Mouse (Mus musculus) hindbrain, embryonic 16.5 days (tissue): ENCODE measurements around the gene H2-Eb1. TPM values are rescaled to one million over a fixed set of nuclear protein-coding genes. Genes with fewer than 3 reads are reported as not detected.
"Not testable (repeated sequence)": the region's sequence is repeated elsewhere in the genome, so short reads cannot be mapped to it uniquely, and the experiment has no call there.

Experiments used
- ATAC-seq: fragments of 200-750 bp; cut with Nextera tagmentation; 2 replicates; pipeline ENCODE4 v1.8.0; 2017; ENCODE audit warnings: moderate TSS enrichment, moderate library complexity
- H3K27ac ChIP-seq: fragments of 300-500 bp; sonication (generic); 2 replicates; pipeline ENCODE4 v1.5.1; 2014; ENCODE audit warnings: low read depth, mild to moderate bottlenecking, control low read depth, low read length, moderate library complexity
- H3K27me3 ChIP-seq: fragments of 300-500 bp; sonication (generic); replicated peaks from 2 replicates; pipeline ENCODE4 v1.6.1; 2014; ENCODE audit warnings: low read length; ENCODE audit not compliant: control insufficient read depth, insufficient read depth
- H3K36me3 ChIP-seq: fragments of 300-500 bp; sonication (generic); 2 replicates; pipeline ENCODE4 v1.6.1; 2014; ENCODE audit warnings: mild to moderate bottlenecking, low read length, moderate library complexity, mixed read lengths; ENCODE audit not compliant: control insufficient read depth, insufficient read depth
- H3K4me1 ChIP-seq: fragments of 300-500 bp; sonication (generic); 2 replicates; pipeline ENCODE4 v1.6.1; 2014; ENCODE audit warnings: low read depth, low read length; ENCODE audit not compliant: control insufficient read depth, insufficient read depth
- H3K4me2 ChIP-seq: fragments of 300-500 bp; sonication (generic); 2 replicates; pipeline ENCODE4 v1.6.1; 2014; ENCODE audit warnings: mild to moderate bottlenecking, low read length, control low read depth, moderate library complexity
- H3K4me3 ChIP-seq: fragments of 300-500 bp; sonication (generic); 2 replicates; pipeline ENCODE4 v1.5.1; 2014; ENCODE audit warnings: mild to moderate bottlenecking, low read length, control low read depth, moderate library complexity
- H3K9ac ChIP-seq: fragments of 300-500 bp; sonication (generic); 2 replicates; pipeline ENCODE4 v1.6.1; 2014; ENCODE audit warnings: low read depth, mild to moderate bottlenecking, control low read depth, low read length, moderate library complexity
- H3K9me3 ChIP-seq: fragments of 300-500 bp; sonication (generic); 2 replicates; pipeline ENCODE4 v1.6.1; 2014; ENCODE audit warnings: mild to moderate bottlenecking, low read length, moderate library complexity; ENCODE audit not compliant: control insufficient read depth
- WGBS: fragments of 180-500 bp; shearing (Covaris S2); extraction: QIAGEN DNeasy Blood & Tissue Kit; methylation state at CpG from one replicate; pipeline ENCODE4 v1.1.7; 2014; 5-methylcytosine and 5-hydroxymethylcytosine counted together
- polyA plus RNA-seq: library from polyadenylated mRNA; unstranded; fragments of >200 nt; fragmentation: Nextera tagmentation; extraction: Ambion mirVana; gene quantifications from 2 replicates; pipeline ENCODE4 v1.2.1, GENCODE M21; 2015

The H2-Eb1 gene
- polyA plus RNA-seq, 1 experiment from 2014 or later: 3.5 TPM

- Histone ChIP-seq H3K9me3 (no peaks in the 10 kb centered on the region), H3K36me3 (no peaks in the 10 kb centered on the region), H3K4me2 (no peak overlapping the region), H3K9ac (no peak overlapping the region), H3K4me1 (0 out of 2 replicates have a peak, but pooled peaks cover 2% of the 10 kb centered on the region), H3K27me3 (no peaks in the 10 kb centered on the region), H3K4me3 (no peak overlapping the region), H3K27ac (no peak overlapping the region)
- 88% methylated on average over 4 of the region's 4 CpGs for WGBS
- no peak for ATAC-seq
These were observed 2.5 kb downstream of the H2-Eb1 start for GRCm38 (mm10) chr17:34308161-34308560.

- 0 out of 2 replicates have a peak, but pooled peaks cover 2% of the 10 kb centered on the region for H3K4me1 ChIP-seq
- peak overlapping the region; percentile 70; the same call in 1 of the 2 replicates for H3K27ac ChIP-seq
- H3K9me3 ChIP-seq: no peaks in the 10 kb centered on the region
- whole genome bisulfite sequencing: 29% methylated on average over 10 of the region's 10 CpGs
- peak overlapping the region; percentile 74 for H3K9ac ChIP-seq
- H3K4me3 ChIP-seq: peak overlapping the region; percentile 55
- peak overlapping the region; percentile 67 for H3K4me2 ChIP-seq
- H3K36me3 ChIP-seq: no peaks in the 10 kb centered on the region
- no peaks in the 10 kb centered on the region for H3K27me3 ChIP-seq
- peak; percentile 19; the same call in 1 of the 2 replicates for ATAC-seq
These were observed 3.6 kb downstream of the H2-Eb1 start for GRCm38 (mm10) chr17:34309225-34309624.

GRCm38 (mm10) chr17:34309683-34310385 lies 4.2 kb downstream of the H2-Eb1 start:
- Histone ChIP-seq H3K36me3 (no peaks in the 10 kb centered on the region), H3K4me2 (peak overlapping the region; percentile 67), H3K4me1 (0 out of 2 replicates have a peak, but pooled peaks cover 2% of the 10 kb centered on the region), H3K27ac (peak overlapping the region; percentile 70), H3K27me3 (no peaks in the 10 kb centered on the region), H3K9ac (peak overlapping the region; percentile 74), H3K4me3 (peak overlapping the region; percentile 55), H3K9me3 (no peaks in the 10 kb centered on the region)
- WGBS: 21% methylated on average over 38 of the region's 38 CpGs
- peak; percentile 90 for ATAC-seq

GRCm38 (mm10) chr17:34310526-34310925 lies 4.9 kb downstream of the H2-Eb1 start:
- not testable (repeated sequence) for H3K9me3 ChIP-seq

GRCm38 (mm10) chr17:34312185-34312584 lies 6.5 kb downstream of the H2-Eb1 start:
- H3K4me2 ChIP-seq: no peak overlapping the region
- WGBS: 75% methylated on average over 1 of the region's 1 CpGs
- ATAC-seq: no peak

More at GRCm38 (mm10) chr17:34310526-34310925, 4.9 kb downstream of the H2-Eb1 start:
- H3K36me3 ChIP-seq, ATAC-seq, H3K27ac ChIP-seq, H3K4me2 ChIP-seq, H3K9ac ChIP-seq, H3K4me1 ChIP-seq, H3K4me3 ChIP-seq, H3K27me3 ChIP-seq: not testable (repeated sequence)
- WGBS: 82% methylated on average over 3 of the region's 3 CpGs

GRCm38 (mm10) chr17:34313393-34313792 lies 7.7 kb downstream of the H2-Eb1 start:
- WGBS: 39% methylated on average over 3 of the region's 3 CpGs
- H3K9ac ChIP-seq: no peak overlapping the region

More at GRCm38 (mm10) chr17:34312185-34312584, 6.5 kb downstream of the H2-Eb1 start:
- Histone ChIP-seq H3K9me3 (no peaks in the 10 kb centered on the region), H3K27me3 (no peaks in the 10 kb centered on the region), H3K27ac (no peak overlapping the region), H3K4me3 (no peak overlapping the region), H3K4me1 (0 out of 2 replicates have a peak, but pooled peaks cover 2% of the 10 kb centered on the region), H3K36me3 (no peaks in the 10 kb centered on the region), H3K9ac (no peak overlapping the region)

GRCm38 (mm10) chr17:34314286-34314685 lies 8.6 kb downstream of the H2-Eb1 start:
- H3K9ac ChIP-seq: no peak overlapping the region
- H3K9me3 ChIP-seq: no peaks in the 10 kb centered on the region
- H3K36me3 ChIP-seq: no peaks in the 10 kb centered on the region
- H3K27ac ChIP-seq: no peak overlapping the region
- H3K27me3 ChIP-seq: no peaks in the 10 kb centered on the region
- H3K4me3 ChIP-seq: no peak overlapping the region
- no peak overlapping the region for H3K4me2 ChIP-seq
- no peaks in the 10 kb centered on the region for H3K4me1 ChIP-seq
- no peak for ATAC-seq
- 58% methylated on average over 9 of the region's 9 CpGs for WGBS

More at GRCm38 (mm10) chr17:34313393-34313792, 7.7 kb downstream of the H2-Eb1 start:
- H3K9me3 ChIP-seq: no peaks in the 10 kb centered on the region
- H3K4me3 ChIP-seq: no peak overlapping the region
- H3K36me3 ChIP-seq: no peaks in the 10 kb centered on the region
- H3K27ac ChIP-seq: no peak overlapping the region
- H3K27me3 ChIP-seq: no peaks in the 10 kb centered on the region
- no peak overlapping the region for H3K4me2 ChIP-seq
- H3K4me1 ChIP-seq: 0 out of 2 replicates have a peak, but pooled peaks cover 2% of the 10 kb centered on the region
- peak; percentile 66; the same call in 1 of the 2 replicates for ATAC-seq

GRCm38 (mm10) chr17:34315512-34315911 lies 9.8 kb downstream of the H2-Eb1 start:
- H3K27ac ChIP-seq: no peak overlapping the region
- H3K4me1 ChIP-seq: no peaks in the 10 kb centered on the region
- H3K9ac ChIP-seq: no peak overlapping the region
- no peak for ATAC-seq
- H3K27me3 ChIP-seq: no peaks in the 10 kb centered on the region
- H3K36me3 ChIP-seq: no peaks in the 10 kb centered on the region
- 87% methylated on average over 1 of the region's 1 CpGs for WGBS
- H3K4me2 ChIP-seq: no peak overlapping the region
- no peaks in the 10 kb centered on the region for H3K9me3 ChIP-seq
- H3K4me3 ChIP-seq: no peak overlapping the region

- ATAC-seq: no peak
- Histone ChIP-seq H3K36me3 (no peaks in the 10 kb centered on the region), H3K4me2 (no peak overlapping the region), H3K27ac (no peak overlapping the region), H3K9me3 (no peaks in the 10 kb centered on the region), H3K4me3 (no peak overlapping the region), H3K4me1 (no peaks in the 10 kb centered on the region), H3K9ac (no peak overlapping the region), H3K27me3 (no peaks in the 10 kb centered on the region)
- WGBS: 81% methylated on average over 2 of the region's 2 CpGs
These were observed 11.0 kb downstream of the H2-Eb1 start for GRCm38 (mm10) chr17:34316697-34317096.
